Mouse (Mus musculus): ENCODE results near the gene Ppif.

Ppif gene

GRCm38 (mm10) chr14:25736589-25736988, 42.6 kb downstream of the Ppif start:
- DNase-seq (ENCODE audit: low spot score): peak; percentile 52

GRCm38 (mm10) chr14:25738591-25739001, 44.6 kb downstream of the Ppif start:
- DNase-seq (ENCODE audit: low spot score): no peak

- no peak for DNase-seq (ENCODE audit: low spot score)
These were observed 46.1 kb downstream of the Ppif start for GRCm38 (mm10) chr14:25739957-25740565.

GRCm38 (mm10) chr14:25741211-25741610, 47.3 kb downstream of the Ppif start:
- no peak for DNase-seq (ENCODE audit: low spot score)

- DNase-seq (ENCODE audit: low spot score): no peak
These were observed 48.0 kb downstream of the Ppif start for GRCm38 (mm10) chr14:25741840-25742367.

GRCm38 (mm10) chr14:25742943-25743342, 49.0 kb downstream of the Ppif start:
- no peak for DNase-seq (ENCODE audit: low spot score)

GRCm38 (mm10) chr14:25745365-25746184, 51.6 kb downstream of the Ppif start:
- no peak for DNase-seq (ENCODE audit: low spot score)

- no peak for DNase-seq (ENCODE audit: low spot score)
These were observed 52.4 kb downstream of the Ppif start for GRCm38 (mm10) chr14:25746371-25746770.

- DNase-seq (ENCODE audit: low spot score): no peak
These were observed 53.3 kb downstream of the Ppif start for GRCm38 (mm10) chr14:25746971-25747945.

- no peak for DNase-seq (ENCODE audit: low spot score)
These were observed 54.2 kb downstream of the Ppif start for GRCm38 (mm10) chr14:25747996-25748756.

GRCm38 (mm10) chr14:25749143-25749909, 55.4 kb downstream of the Ppif start:
- no peak for DNase-seq (ENCODE audit: low spot score)

Measured in ovary, postnatal 14 days (tissue).